Mouse (Mus musculus): ENCODE results near the gene Gemin6. TPM values are rescaled to one million over a fixed set of nuclear protein-coding genes. Genes with fewer than 3 reads are reported as not detected.
A peak's percentile ranks its signal among the peaks of the same experiment; 100 is the strongest.
"Not testable (repeated sequence)": the region's sequence is repeated elsewhere in the genome, so short reads cannot be mapped to it uniquely, and the experiment has no call there.

Gemin6 gene
- total RNA-seq (2021): 1 to 10 TPM; 3.9 to 4.7 TPM
- long read RNA-seq, experiment 1, partial matches to known transcripts: 2 of 6 reads
- long read RNA-seq, experiment 1, other reads (novel, unspliced or antisense): 2 of 6 reads
- long read RNA-seq, experiment 2, transcript Gemin6-201 (3 exons, 1,134 nt): major isoform, 8 of 11 reads
- long read RNA-seq, experiment 2, partial matches to known transcripts: 2 of 11 reads
- long read RNA-seq, experiment 2, other reads (novel, unspliced or antisense): 1 of 11 reads

DNA sequence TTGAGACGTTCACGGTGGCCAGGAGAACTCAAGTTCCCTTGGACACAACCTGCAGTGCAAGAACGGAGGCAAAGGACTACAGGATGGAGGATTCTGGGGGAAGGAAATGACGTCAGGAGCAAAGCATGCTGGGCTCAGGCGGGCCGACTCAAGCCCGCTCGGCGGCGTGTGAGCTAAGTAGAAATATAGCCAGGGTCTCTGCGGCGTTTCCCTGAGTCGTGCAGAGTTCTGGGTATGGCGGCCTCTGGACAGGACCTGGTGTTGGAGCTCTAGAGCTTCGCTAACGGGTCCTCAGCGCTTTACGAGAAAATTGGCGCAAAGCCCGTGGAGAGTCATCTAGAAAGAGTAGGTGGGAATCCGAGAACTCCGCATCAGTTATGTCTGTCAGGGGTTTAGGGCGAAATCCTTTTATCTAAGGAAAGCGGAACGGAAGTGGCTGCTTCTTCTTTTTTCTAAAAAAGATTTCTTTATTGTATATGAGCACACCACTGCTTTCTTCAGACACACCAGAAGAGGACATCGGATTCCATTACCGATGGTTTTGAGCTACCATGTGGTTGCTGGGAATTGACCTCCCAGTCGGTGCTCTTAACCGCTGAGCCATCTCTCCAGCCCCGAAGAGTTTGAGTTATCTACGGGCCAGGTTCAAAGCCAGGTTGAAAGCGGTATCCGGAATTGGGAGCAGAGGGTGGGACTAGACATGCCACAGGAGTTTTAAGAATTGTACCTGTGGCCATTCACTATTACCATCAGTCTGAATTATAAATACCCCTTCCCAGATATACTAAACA lies at the start of gene Gemin6:
TSS of gene Gemin6 (plus strand) at position 116 of the 791 bp plus-strand sequence.
- peak; percentile 81 to 91 for DNase-seq (ENCODE audit: low spot score in 2 of 2)

DNA sequence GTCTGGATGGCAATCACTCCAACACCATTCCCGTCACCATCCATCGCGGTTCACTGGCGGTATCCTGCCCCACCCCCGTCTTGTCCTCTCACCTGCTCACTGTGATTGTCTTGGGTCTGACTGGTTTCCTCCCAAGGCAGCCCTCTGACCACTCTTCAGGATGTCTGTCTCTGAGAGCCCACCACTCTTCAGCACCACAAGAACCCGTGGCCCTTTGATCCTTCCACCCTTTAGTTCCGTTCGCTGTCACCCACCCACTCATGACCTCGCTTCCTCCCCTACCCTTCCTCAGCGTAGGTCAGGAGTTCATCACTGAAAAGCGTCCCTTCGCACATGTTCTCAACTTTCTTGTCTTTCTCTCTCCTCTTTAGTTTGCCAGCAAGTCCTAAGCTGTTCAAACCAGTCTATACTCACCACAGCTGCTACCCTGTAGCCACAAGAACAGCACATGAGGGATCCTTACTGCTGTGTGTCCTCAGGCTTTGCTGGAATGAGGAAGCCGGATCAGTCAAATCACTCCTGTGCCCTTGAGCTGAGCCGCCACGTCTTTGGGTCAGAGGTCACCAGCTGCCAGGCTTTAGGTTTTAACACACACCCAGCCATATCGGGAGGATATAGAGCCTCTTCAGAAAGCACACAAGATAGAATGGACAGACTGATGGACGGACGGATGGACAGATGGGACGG lies 49.4 kb upstream of the Gemin6 start:
- no peak for DNase-seq (ENCODE audit: low spot score in 2 of 2)

DNA sequence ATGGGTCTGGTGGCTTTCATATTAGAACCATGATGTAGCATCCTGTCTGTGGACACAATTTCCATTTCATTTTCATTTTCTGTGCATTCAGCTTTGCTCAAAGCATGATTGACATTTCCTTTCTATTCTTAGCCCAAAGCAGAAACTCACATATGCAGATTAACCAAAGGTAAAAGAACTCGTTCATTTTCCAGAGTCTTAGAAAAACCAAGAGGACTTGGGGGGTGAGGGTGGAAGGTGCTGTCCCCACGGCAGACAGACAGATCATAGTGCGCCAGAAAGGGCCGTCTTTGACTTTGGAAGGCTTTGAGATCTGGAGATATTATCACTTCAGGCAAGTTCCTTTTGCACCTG lies 48.9 kb upstream of the Gemin6 start:
- no peak for DNase-seq (ENCODE audit: low spot score in 2 of 2)

DNA sequence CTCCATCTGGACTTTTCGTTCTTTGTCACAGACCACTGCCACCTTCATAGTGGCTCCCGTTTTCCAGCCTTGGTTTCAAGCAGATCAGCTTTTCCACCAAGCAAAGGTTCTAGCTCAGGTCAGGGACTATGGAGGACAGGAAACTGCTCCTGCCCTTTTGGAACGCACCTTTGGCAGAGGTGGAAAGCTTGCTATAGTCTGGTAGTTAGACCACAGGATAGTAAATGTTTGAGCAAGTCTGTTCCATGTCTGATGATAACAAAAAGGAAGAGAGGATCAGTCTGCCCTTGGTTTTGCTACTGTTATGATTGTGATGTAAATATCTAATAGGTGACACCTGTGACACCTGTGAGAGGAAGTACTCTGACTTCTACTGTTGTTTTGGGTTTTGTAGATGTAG lies 48.3 kb upstream of the Gemin6 start:
- no peak for DNase-seq (ENCODE audit: low spot score in 2 of 2)

DNA sequence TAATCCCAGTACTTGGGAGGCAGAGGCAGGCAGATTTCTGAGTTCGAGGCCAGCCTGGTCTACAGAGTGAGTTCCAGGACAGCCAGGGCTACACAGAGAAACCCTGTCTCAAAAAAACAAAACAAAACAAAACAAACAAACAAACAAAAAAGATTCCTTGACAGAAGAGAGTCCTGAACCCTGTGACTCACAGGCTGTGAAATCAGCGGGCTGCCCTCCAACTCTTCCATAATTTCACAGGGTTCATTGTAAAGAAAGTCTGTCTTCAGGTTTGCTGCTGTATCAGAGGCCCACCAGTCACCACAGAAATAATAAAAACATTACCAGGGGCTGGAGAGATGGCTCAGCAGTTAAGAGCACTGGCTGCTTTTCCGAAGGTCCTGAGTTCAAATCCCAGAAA lies 45.4 kb upstream of the Gemin6 start:
- DNase-seq (ENCODE audit: low spot score in 2 of 2): not testable (repeated sequence)

DNA sequence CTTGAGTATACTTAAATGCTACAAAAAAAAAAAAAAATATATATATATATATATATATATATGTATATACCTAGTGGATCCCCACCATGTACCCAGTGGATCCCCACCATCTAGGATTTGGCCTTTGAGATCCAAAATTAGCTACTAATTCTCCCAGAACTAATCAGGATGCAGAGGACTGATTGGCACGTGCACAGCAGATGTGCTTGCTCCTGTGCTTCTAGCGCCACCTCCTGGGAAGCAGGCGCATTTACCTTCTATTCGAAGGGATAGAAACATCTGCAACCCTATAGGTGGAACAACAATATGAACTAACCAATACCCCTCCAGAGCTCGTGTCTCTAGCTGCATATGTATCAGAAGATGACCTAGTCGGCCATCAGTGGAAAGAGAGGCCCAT lies 44.3 kb upstream of the Gemin6 start:
- peak; percentile 65 to 83 for DNase-seq (ENCODE audit: low spot score in 2 of 2)

DNA sequence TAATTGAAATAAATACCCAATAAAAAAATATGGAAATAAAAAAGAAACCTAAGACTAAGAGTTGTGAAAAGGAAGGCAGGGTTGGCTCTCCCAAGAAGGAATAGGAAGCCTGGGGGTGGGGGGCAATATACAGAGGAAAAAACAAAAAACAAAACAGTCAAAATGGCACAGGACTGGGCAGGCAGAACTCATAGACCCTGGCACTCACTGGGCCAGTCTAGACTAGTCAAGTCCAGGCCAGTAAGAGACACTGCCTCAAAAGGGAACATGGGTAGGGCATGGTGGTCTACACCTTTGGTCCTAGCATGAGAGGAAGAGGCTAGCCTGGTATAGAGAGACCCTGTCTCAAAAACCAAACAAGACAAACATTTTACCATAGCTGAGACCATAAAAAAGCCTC lies 43.8 kb upstream of the Gemin6 start:
- DNase-seq (ENCODE audit: low spot score in 2 of 2): no peak

DNA sequence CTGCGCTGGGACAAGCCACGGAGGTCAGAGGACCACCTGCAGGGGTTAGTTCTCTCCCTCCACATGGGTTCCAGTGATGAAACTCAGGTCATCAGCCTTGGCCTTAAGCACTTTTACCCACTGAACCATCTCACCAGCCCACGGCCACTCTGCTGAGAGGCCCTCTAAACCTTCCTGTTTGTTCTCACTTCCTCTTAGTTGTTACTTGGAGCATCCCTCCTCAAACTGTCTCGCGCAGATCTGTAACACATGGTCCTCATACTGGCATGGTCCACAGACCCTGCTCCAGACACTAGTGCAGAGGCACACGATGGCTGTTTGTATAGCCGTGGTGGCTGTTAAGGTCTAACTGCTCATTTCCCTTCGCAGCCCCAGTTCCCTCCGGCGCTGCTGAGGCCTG lies 40.6 kb upstream of the Gemin6 start:
- DNase-seq (ENCODE audit: low spot score in 2 of 2): no peak

DNA sequence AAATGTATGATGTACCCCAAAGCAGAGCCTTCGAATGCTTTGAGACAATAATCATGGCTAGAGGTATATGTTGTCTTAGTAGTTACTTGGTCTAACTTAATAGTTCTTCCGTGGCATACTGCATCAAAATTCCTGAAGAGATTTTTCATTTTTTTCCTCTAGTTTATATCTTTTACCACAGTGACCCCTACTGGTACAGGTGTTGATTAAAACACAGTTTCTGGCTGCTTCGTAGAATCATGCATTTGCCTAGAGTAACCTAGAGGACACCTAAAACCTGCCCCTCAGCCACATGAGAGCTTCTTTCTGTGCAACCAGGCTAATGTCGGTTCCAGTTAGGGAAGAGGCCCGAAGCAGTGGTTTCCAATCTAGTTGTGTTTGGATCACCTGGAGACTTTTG lies 31.2 kb upstream of the Gemin6 start:
- DNase-seq (ENCODE audit: low spot score in 2 of 2): peak in 1 of 2 experiments; percentile 46

DNA sequence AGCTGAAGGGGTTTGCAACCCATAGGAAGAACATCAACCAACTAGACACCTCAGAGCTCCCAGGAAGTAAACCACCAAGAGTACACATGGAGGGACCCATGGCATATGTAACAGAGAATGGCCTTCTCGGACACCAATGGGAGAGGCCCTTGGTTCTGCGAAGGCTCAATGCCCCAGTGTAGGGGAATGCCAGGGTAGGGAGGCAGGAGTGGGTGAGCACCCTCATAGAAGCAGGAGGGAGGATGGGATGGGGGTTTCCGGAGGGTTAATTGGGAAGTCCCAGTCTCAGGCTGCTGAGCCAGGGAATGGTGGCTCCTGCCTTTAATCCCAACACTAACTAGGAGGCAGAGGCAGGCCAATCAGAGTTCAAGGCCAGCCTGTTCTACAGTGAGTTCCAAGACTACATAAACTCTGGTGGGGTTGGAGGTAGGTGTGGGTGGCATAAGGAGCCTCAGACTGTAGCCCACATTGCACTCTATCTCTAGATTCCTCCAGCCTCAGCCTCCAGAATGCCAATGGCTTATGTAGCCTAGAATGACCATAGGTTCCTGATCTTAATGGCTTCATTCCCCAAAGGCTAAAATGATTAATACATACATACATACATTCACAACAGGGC lies 25.0 kb upstream of the Gemin6 start:
- no peak for DNase-seq (ENCODE audit: low spot score in 2 of 2)

DNA sequence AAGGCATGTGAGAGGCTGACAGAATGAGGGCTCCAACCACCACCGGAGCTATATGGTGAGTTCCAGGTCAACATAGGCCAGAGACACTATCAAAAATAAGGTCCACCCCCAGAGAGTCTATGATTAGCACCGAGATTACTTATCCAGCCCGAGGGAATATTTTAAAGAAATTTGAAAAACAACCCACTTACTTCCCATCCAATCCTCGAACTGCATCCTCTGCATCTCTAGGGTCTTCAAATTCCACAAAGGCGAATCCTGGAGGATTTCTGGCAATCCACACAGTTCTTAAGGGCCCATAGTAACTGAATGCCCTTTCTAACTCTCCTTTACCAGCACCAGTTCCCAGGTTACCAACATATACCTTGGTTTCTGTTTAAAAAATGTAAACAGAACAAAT lies 18.6 kb upstream of the Gemin6 start:
- no peak for DNase-seq (ENCODE audit: low spot score in 2 of 2)

DNA sequence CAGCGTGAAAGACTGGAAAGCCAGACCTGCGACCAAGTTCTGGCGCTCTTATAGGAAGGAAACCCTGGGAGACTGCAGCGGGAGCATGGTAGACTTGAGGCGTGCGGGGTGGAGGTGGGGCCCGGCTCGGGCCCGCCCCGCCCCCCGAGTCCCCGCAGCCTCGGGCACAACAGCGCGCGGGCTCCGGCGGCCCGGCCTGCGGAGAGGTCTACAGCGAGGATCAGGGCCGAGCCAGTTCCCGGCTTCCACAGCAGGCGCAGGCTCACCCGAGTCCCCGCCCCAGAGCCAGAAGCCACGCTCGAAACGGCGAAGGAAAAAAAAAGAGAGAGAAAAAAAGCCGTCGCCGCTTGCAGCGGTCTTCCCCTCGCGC lies 18.0 kb upstream of the Gemin6 start:
- peak in 1 of 2 experiments; percentile 24 for DNase-seq (ENCODE audit: low spot score in 2 of 2)

DNA sequence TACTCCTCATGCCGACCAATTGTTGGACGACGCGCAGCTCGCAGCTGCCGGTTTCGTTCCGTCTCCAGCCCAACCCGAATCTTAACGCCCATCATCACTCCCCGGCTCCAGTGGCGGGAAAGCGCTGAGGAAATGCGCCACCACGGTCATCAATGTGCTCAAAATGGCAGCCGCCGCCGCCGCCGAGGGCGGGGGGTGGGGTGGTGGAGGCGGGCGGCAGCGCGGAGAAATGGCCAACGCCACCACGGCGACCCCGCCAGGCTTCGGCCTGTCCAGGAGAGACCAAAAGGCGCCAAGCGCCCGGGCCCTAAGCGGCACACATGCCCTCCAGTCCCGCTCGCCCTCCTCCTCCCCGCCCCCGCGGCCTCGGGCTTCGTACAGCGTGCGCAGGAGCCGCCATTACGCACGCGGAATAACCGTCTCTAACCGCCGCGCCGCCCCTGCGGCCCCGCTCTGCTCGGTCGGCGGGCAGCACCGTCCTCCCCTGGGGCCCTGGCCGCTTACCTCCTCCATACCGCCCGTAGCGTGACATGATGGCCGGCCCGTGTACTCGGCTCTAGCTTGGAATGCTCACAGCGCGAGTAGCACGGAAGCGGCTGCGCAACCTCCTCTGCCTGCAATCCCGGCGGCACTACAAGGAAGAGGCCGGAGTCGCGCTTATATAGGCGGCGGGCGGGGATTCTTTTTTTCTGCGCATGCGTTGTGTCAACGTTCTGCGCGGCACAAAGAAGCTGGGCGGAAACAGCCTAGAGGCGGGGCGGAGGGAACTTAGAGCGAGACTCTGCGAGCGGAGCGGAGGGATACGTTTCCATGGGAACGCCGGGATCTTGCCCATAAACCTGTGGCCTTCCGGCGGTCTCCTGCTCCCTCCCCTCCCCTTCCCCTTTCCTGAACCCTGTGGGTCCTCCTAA lies 17.3 kb upstream of the Gemin6 start, which contains the start of the genes Srsf7 and Ttc39d:
TSS of gene Srsf7 (minus strand) at position 637 of the 911 bp plus-strand sequence.
TSS of gene Ttc39d (plus strand) at position 790 of the 911 bp plus-strand sequence.
- peak; percentile 98 to 99 for DNase-seq (ENCODE audit: low spot score in 2 of 2)

DNA sequence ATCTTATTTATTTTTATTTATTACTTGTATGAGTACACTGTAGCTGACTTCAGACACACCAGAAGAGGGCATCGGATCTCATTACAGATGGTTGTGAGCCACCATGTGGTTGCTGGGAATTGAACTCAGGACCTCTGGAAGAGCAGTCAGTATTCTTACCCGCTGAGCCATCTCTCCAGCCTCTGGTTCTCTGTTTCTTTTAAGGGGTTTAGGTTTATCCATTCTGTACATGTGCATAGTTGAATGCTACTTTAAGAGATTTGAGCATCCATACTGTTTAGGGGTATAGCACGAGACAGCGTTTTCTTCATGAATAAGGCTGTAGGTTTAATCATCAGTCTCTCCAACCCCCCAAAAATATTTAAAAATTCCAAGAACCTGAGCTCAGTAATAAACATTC lies 10.2 kb upstream of the Gemin6 start:
- DNase-seq (ENCODE audit: low spot score in 2 of 2): not testable (repeated sequence)

DNA sequence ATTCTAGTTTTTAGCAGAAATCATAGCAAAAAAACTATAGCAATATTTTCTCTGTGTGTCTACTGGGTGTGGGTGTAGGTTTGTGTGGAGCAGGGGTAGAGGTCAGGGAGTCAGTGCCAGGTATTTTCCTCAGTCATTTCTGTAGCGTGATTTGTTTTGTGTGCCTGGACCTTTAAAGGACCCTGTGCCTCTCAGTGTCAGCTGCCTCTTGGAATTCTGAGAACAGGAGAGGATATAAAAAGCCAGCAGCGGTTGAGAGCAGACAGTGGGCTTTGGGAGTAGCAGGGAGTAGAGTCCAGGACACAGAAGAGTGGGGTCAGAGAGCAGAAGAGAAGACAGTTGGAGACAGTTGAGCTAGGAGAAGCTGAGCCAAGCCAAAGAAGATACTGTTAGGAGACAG lies 4.1 kb upstream of the Gemin6 start:
- DNase-seq (ENCODE audit: low spot score in 2 of 2): no peak

DNA sequence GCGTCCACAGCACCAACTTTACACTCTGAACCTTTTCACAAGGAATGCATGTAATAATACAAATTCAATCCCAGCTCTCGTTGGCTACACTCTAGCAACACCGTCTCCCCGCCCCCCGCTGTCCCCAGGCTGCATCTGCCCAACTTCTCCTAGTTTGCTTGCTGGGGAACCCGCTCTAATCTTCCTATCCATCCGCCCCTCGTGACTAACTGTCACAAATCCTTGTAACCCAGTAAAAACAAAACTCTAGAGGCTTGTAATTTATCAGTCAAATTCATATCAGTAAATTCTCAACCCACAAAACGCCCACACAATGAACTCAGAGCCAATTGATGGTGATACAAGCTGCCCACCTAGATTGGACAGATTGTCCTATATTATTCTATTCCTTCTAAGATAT lies 3.0 kb upstream of the Gemin6 start:
- DNase-seq (ENCODE audit: low spot score in 2 of 2): no peak

DNA sequence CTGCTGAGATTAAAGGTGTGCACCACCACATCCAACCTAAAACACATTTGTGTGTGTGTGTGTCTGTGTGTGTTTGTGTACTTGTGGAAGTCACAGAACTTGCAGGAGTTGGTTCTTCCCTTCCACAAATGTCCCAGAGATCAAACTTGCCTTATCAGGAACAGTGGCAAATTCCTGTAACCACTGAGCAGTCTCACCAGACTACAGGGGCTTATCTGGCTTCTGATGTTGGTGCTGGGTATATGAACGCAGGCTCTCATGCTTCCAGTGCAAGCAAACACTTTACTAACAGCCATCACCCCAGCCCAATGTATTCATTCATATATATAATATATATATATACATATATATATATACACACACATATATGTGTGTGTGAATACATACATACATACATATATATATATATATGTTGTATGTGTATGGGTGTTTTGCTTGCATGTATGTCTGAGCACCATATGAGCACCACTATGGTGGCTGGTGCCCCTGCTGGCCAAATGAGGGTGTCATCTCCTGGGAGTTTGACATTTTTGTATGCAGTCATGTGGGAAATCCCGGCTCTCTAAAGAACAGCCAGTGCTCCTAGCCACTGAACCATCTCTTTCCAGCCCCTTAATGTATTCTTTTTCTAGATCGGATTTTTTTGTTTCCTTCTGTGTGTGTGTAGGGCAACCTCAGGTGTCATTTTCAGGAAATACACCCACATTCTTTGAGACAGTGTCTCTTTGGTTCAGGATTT lies 2.2 kb upstream of the Gemin6 start:
- DNase-seq (ENCODE audit: low spot score in 2 of 2): no peak

DNA sequence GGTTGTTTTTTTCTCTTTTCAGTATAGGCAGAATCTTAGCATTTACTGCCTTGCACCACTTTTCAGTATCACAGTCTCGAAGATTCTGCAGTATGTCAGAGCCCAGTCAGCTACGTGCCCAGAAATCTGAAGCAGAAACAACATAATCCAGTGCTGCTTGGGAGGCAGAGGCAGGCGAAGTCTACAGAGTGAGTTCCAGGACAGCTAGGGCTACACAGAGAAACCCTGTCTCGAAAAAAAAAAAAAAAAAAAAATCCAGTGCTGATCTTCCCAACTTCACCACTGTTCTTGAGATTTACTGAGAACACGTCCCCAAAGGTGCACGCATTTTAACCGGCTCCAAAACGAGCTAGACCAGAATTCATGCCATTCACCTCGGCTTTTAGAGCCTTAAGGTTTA lies 412 bp upstream of the Gemin6 start:
- no peak for DNase-seq (ENCODE audit: low spot score in 2 of 2)

DNA sequence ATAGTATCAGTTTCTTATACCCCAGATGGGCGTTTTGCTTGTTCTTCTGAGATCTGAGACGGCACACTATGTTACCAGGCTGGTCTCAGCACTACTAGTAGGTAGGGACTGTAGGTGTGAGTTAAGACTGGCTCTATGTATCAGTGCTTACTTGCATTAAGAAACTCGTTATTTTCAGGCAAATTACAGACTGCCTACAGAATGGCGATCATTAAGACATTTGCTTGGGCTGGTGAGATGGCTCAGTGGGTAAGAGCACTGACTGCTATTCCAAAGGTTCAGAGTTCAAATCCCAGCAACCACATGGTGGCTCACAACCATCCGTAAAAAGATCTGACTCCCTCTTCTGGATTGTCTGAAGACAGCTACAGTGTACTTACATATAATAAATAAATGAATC lies 901 bp downstream of the Gemin6 start:
- DNase-seq (ENCODE audit: low spot score in 2 of 2): not testable (repeated sequence)

DNA sequence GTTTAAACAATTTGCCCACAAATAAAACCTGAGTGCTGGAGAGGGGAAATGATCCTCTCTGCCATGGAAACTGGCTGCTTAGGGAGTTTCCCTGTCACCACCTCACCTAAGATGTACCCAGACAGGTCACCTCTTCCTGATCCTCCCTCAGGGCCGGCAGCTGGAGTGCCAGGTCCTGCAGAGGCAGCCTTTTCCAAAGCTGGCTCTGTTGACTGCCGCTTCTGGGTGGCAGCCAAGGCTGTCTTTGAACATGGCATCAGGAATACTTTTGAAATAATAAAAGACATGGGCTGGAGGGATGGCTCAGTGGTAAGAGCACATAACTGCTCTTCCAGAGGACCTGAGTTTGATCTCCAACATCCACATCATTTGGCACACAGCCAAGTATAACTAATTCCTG lies 5.2 kb downstream of the Gemin6 start:
- peak in 1 of 2 experiments; percentile 19 for DNase-seq (ENCODE audit: low spot score in 2 of 2)
